Mouse (Mus musculus) E14TG2a.4 (cell line): Measurements from ENCODE around the gene Hdac5.
"Not testable (repeated sequence)": the region's sequence is repeated elsewhere in the genome, so short reads cannot be mapped to it uniquely, and the experiment has no call there.

Experiments
- H3K27me3 ChIP-seq: 2 replicates; pipeline ENCODE4 v1.6.1; 2014; ENCODE audit warnings: low read length, control low read depth; ENCODE audit not compliant: insufficient read depth
- H3K36me3 ChIP-seq: 2 replicates; pipeline ENCODE4 v1.6.1; 2014; ENCODE audit warnings: low read length, control low read depth; ENCODE audit not compliant: insufficient read depth
- H3K4me1 ChIP-seq: replicated peaks from 2 replicates; pipeline ENCODE4 v1.6.1; 2014; ENCODE audit warnings: low read depth, low read length, control low read depth
- H3K4me3 ChIP-seq: replicated peaks from 2 replicates; pipeline ENCODE4 v1.5.1; 2014; ENCODE audit warnings: mild to moderate bottlenecking, low read length
- H3K9me3 ChIP-seq: 2 replicates; pipeline ENCODE4 v1.6.1; 2014; ENCODE audit warnings: low read length, control low read depth
- CTCF ChIP-seq: conservative IDR thresholded peaks from 2 replicates; pipeline ENCODE4 v1.5.1; 2014; ENCODE audit warnings: low read length
- NANOG ChIP-seq: IDR thresholded peaks from 2 replicates; pipeline ENCODE4 v1.6.1; 2014; ENCODE audit warnings: borderline replicate concordance, low read length, mixed read lengths
- POU5F1 ChIP-seq: IDR thresholded peaks from 2 replicates; pipeline ENCODE4 v1.6.1; 2014; ENCODE audit warnings: low read length, borderline replicate concordance

Gene Hdac5

GRCm38 (mm10) chr11:102167539-102167938 is 62.4 kb downstream of the Hdac5 start:
- TF ChIP-seq CTCF (no peak), POU5F1 (no peak), NANOG (no peak)
- peaks cover 97% of the 10 kb centered on the region for H3K36me3 ChIP-seq
- H3K4me1 ChIP-seq: peaks cover 14% of the 10 kb centered on the region
- no peaks in the 10 kb centered on the region for H3K9me3 ChIP-seq
- no peak overlapping the region for H3K4me3 ChIP-seq
- no peaks in the 10 kb centered on the region for H3K27me3 ChIP-seq

- peaks cover 97% of the 10 kb centered on the region for H3K36me3 ChIP-seq
- H3K27me3 ChIP-seq: no peaks in the 10 kb centered on the region
- no peak overlapping the region for H3K4me3 ChIP-seq
- TF ChIP-seq CTCF (no peak), NANOG (no peak), POU5F1 (no peak)
- H3K4me1 ChIP-seq: peaks cover 14% of the 10 kb centered on the region
- H3K9me3 ChIP-seq: no peaks in the 10 kb centered on the region
These were observed 63.8 kb downstream of the Hdac5 start for GRCm38 (mm10) chr11:102165971-102166722.

GRCm38 (mm10) chr11:102159781-102160180 is 70.2 kb downstream of the Hdac5 start:
- Histone ChIP-seq H3K4me1 (peaks cover 20% of the 10 kb centered on the region), H3K27me3 (no peaks in the 10 kb centered on the region), H3K36me3 (peaks cover 40% of the 10 kb centered on the region), H3K9me3 (no peaks in the 10 kb centered on the region), H3K4me3 (no peak overlapping the region)
- TF ChIP-seq POU5F1 (no peak), NANOG (no peak), CTCF (no peak)

GRCm38 (mm10) chr11:102158024-102158423 is 71.9 kb downstream of the Hdac5 start:
- not testable (repeated sequence) for H3K9me3 ChIP-seq, H3K27me3 ChIP-seq, H3K4me3 ChIP-seq
- peaks cover 40% of the 10 kb centered on the region for H3K36me3 ChIP-seq
- H3K4me1 ChIP-seq: peaks cover 24% of the 10 kb centered on the region

GRCm38 (mm10) chr11:102156786-102157089 is 73.2 kb downstream of the Hdac5 start:
- H3K4me3 ChIP-seq: no peak overlapping the region
- TF ChIP-seq NANOG (no peak), POU5F1 (no peak), CTCF (no peak)
- no peaks in the 10 kb centered on the region for H3K27me3 ChIP-seq

GRCm38 (mm10) chr11:102156039-102156785 is 73.8 kb downstream of the Hdac5 start, which contains the start of gene Tmem101:
TSS of gene Tmem101 (minus strand) at chr11:102156404.
- Histone ChIP-seq H3K4me3 (peak within 1 kb of the TSS; percentile 93), H3K9me3 (no peaks in the 10 kb centered on the region), H3K36me3 (peaks cover 32% of the 10 kb centered on the region), H3K4me1 (peaks cover 36% of the 10 kb centered on the region), H3K27me3 (no peaks in the 10 kb centered on the region)
- no peak for TF ChIP-seq POU5F1
- peak; percentile 17; the same call in 1 of the 2 replicates for TF ChIP-seq CTCF
- TF ChIP-seq NANOG: no peak

More at GRCm38 (mm10) chr11:102156786-102157089, 73.2 kb downstream of the Hdac5 start:
- Histone ChIP-seq H3K36me3 (peaks cover 37% of the 10 kb centered on the region), H3K9me3 (no peaks in the 10 kb centered on the region), H3K4me1 (peaks cover 31% of the 10 kb centered on the region)

- no peaks in the 10 kb centered on the region for H3K9me3 ChIP-seq
- TF ChIP-seq POU5F1 (no peak), CTCF (no peak), NANOG (no peak)
These were observed 82.6 kb downstream of the Hdac5 start for GRCm38 (mm10) chr11:102147213-102147989.

GRCm38 (mm10) chr11:102146531-102146930 is 83.4 kb downstream of the Hdac5 start:
- TF ChIP-seq NANOG (no peak), POU5F1 (no peak), CTCF (no peak)
- Histone ChIP-seq H3K36me3 (no peaks in the 10 kb centered on the region), H3K9me3 (no peaks in the 10 kb centered on the region), H3K27me3 (peaks cover 55% of the 10 kb centered on the region), H3K4me3 (peak overlapping the region; percentile 76), H3K4me1 (peaks cover 58% of the 10 kb centered on the region)

More at GRCm38 (mm10) chr11:102147213-102147989, 82.6 kb downstream of the Hdac5 start:
- Histone ChIP-seq H3K27me3 (peaks cover 55% of the 10 kb centered on the region), H3K4me1 (peaks cover 67% of the 10 kb centered on the region), H3K36me3 (peaks cover 2% of the 10 kb centered on the region), H3K4me3 (peak overlapping the region; percentile 76)
